Mouse (Mus musculus) heart, postnatal 0 days (tissue): ENCODE results near the gene Glo1.

Source experiments
- CTCF ChIP-seq: IDR thresholded peaks from 2 replicates; pipeline ENCODE4 v1.5.1; 2016; ENCODE audit warnings: antibody characterized with exemption, control low read depth, low read depth
- EP300 ChIP-seq: IDR thresholded peaks from 2 replicates; pipeline ENCODE4 v1.6.1; 2016; ENCODE audit warnings: antibody characterized with exemption, low read depth

- TF ChIP-seq EP300 (no peak), CTCF (no peak)
Measured at GRCm38 (mm10) chr17:30675021-30675740, 48.5 kb upstream of the Glo1 start.
